In genomic region chrX:120486428-120486827, GRCm38 (mm10) we compare ENCODE assay signal across 16 mouse cellular contexts.
"Had no signal": no experiment of that assay in that cellular context is flagged by ENCODE, and none has a peak within 500 bp of the region (broad histone marks: within the 10 kb centered on the region; RNA-seq: fewer than 3 reads in every experiment).

No protein-coding gene starts in this region.

- H3K9me3 ChIP-seq: neural tube, embryonic 13.5 days; neural tube, embryonic 15.5 days; stomach, embryonic 15.5 days had no signal

- H3K4me2 ChIP-seq: neural tube, embryonic 13.5 days; neural tube, embryonic 15.5 days; stomach, embryonic 15.5 days had no signal

- DNase-seq: retina, postnatal 1 day; right cerebral cortex, adult 18-20 months; right cerebral cortex, postnatal 14 days; right cerebral cortex, postnatal 25 days; right cerebral cortex, postnatal 4 days; spleen, adult 18-20 months; thymus, adult 18-20 months; thymus, adult 2 months; thymus, postnatal 14 days; thymus, postnatal 25 days; thymus, postnatal 36 days; thymus, postnatal 4 days had no signal

- H3K36me3 ChIP-seq: neural tube, embryonic 13.5 days; neural tube, embryonic 15.5 days; stomach, embryonic 15.5 days had no signal

- H3K27ac ChIP-seq: neural tube, embryonic 13.5 days; neural tube, embryonic 15.5 days; stomach, embryonic 15.5 days; stomach, postnatal 0 days had no signal

- H3K4me3 ChIP-seq: neural tube, embryonic 13.5 days; neural tube, embryonic 15.5 days; stomach, embryonic 15.5 days had no signal

- H3K4me1 ChIP-seq: neural tube, embryonic 13.5 days; neural tube, embryonic 15.5 days; stomach, embryonic 15.5 days had no signal

- H3K9ac ChIP-seq: neural tube, embryonic 13.5 days; neural tube, embryonic 15.5 days; stomach, embryonic 15.5 days had no signal

- H3K27me3 ChIP-seq: neural tube, embryonic 13.5 days; neural tube, embryonic 15.5 days; stomach, embryonic 15.5 days had no signal
